Mouse (Mus musculus) heart, embryonic 16.5 days (tissue): ENCODE results near the gene Sun2. TPM values are rescaled to one million over a fixed set of nuclear protein-coding genes. Genes with fewer than 3 reads are reported as not detected.

Experiments
- ATAC-seq: fragments of 200-750 bp; cut with Nextera tagmentation; replicated peaks from 2 replicates; pipeline ENCODE4 v1.8.0; 2017; ENCODE audit warnings: moderate number of reproducible peaks; ENCODE audit not compliant: insufficient read depth, low FRiP score; ENCODE audit errors: extremely low read depth
- H3K27ac ChIP-seq: fragments of 300-500 bp; sonication (generic); 2 replicates; pipeline ENCODE4 v1.5.1; 2014; ENCODE audit warnings: mild to moderate bottlenecking, low read length, control low read depth, moderate library complexity
- H3K27me3 ChIP-seq: fragments of 300-500 bp; sonication (generic); 2 replicates; pipeline ENCODE4 v1.6.1; 2014; ENCODE audit warnings: low read length, mixed read lengths; ENCODE audit not compliant: control insufficient read depth, insufficient read depth
- H3K36me3 ChIP-seq: fragments of 300-500 bp; sonication (generic); 2 replicates; pipeline ENCODE4 v1.6.1; 2014; ENCODE audit not compliant: control insufficient read depth, insufficient read depth
- H3K4me1 ChIP-seq: fragments of 300-500 bp; sonication (generic); 2 replicates; pipeline ENCODE4 v1.6.1; 2014; ENCODE audit warnings: low read length, mixed read lengths; ENCODE audit not compliant: control insufficient read depth, insufficient read depth
- H3K4me2 ChIP-seq: fragments of 300-500 bp; sonication (generic); 2 replicates; pipeline ENCODE4 v1.6.1; 2014; ENCODE audit warnings: low read depth, mild to moderate bottlenecking, control low read depth, low read length
- H3K4me3 ChIP-seq: fragments of 300-500 bp; sonication (generic); 2 replicates; pipeline ENCODE4 v1.5.1; 2014; ENCODE audit warnings: mild to moderate bottlenecking, control low read depth, low read length
- H3K9ac ChIP-seq: fragments of 300-500 bp; sonication (generic); 2 replicates; pipeline ENCODE4 v1.6.1; 2014; ENCODE audit warnings: low read length, control low read depth
- H3K9me3 ChIP-seq: fragments of 300-500 bp; sonication (generic); replicated peaks from 2 replicates; pipeline ENCODE4 v1.6.1; 2016; ENCODE audit warnings: low read length; ENCODE audit not compliant: control insufficient read depth
- WGBS: fragments of 180-500 bp; shearing (Covaris S2); extraction: QIAGEN DNeasy Blood & Tissue Kit; methylation state at CpG from one replicate; pipeline ENCODE4 v1.1.7; 2014; 5-methylcytosine and 5-hydroxymethylcytosine counted together
- polyA plus RNA-seq: library from polyadenylated mRNA; unstranded; fragments of >200 nt; fragmentation: Nextera tagmentation; extraction: Ambion mirVana; gene quantifications from 2 replicates; pipeline ENCODE4 v1.2.1, GENCODE M21; 2015

Sun2 gene
- polyA plus RNA-seq, 1 experiment from 2014 or later, result 7.9 TPM

GRCm38 (mm10) chr15:79723439-79723838, 18.9 kb downstream of the Sun2 start:
- WGBS, result 42% methylated on average over 1 of the region's 1 CpGs
- no peak overlapping the region for H3K4me2 ChIP-seq

GRCm38 (mm10) chr15:79720796-79721195, 21.5 kb downstream of the Sun2 start:
- Histone ChIP-seq H3K27me3 (no peaks in the 10 kb centered on the region), H3K27ac (no peak overlapping the region), H3K4me2 (no peak overlapping the region), H3K9me3 (no peaks in the 10 kb centered on the region), H3K4me1 (no peaks in the 10 kb centered on the region), H3K9ac (no peak overlapping the region), H3K4me3 (no peak overlapping the region), H3K36me3 (peaks cover 44% of the 10 kb centered on the region)
- 78% methylated on average over 4 of the region's 4 CpGs for WGBS
- ATAC-seq, result no peak

More at GRCm38 (mm10) chr15:79723439-79723838, 18.9 kb downstream of the Sun2 start:
- Histone ChIP-seq H3K36me3 (peaks cover 50% of the 10 kb centered on the region), H3K9ac (no peak overlapping the region), H3K9me3 (no peaks in the 10 kb centered on the region), H3K27ac (no peak overlapping the region), H3K4me3 (no peak overlapping the region), H3K4me1 (no peaks in the 10 kb centered on the region), H3K27me3 (no peaks in the 10 kb centered on the region)
- no peak for ATAC-seq

GRCm38 (mm10) chr15:79720267-79720666, 22.1 kb downstream of the Sun2 start:
- Histone ChIP-seq H3K36me3 (peaks cover 42% of the 10 kb centered on the region), H3K4me1 (no peaks in the 10 kb centered on the region), H3K4me3 (no peak overlapping the region), H3K27ac (no peak overlapping the region), H3K9ac (no peak overlapping the region), H3K9me3 (no peaks in the 10 kb centered on the region), H3K27me3 (no peaks in the 10 kb centered on the region), H3K4me2 (no peak overlapping the region)
- ATAC-seq, result no peak
- WGBS, result 84% methylated on average over 8 of the region's 8 CpGs

- 87% methylated on average over 6 of the region's 6 CpGs for WGBS
- no peak for ATAC-seq
- H3K9me3 ChIP-seq, result no peaks in the 10 kb centered on the region
- no peak overlapping the region for H3K27ac ChIP-seq
- H3K4me1 ChIP-seq, result no peaks in the 10 kb centered on the region
- no peak overlapping the region for H3K4me3 ChIP-seq
- no peak overlapping the region for H3K4me2 ChIP-seq
- no peaks in the 10 kb centered on the region for H3K27me3 ChIP-seq
- H3K9ac ChIP-seq, result no peak overlapping the region
- peaks cover 56% of the 10 kb centered on the region for H3K36me3 ChIP-seq
These were observed 25.6 kb downstream of the Sun2 start for GRCm38 (mm10) chr15:79716710-79717109.

GRCm38 (mm10) chr15:79715646-79716045, 26.7 kb downstream of the Sun2 start:
- WGBS, result 92% methylated on average over 7 of the region's 7 CpGs
- Histone ChIP-seq H3K36me3 (peaks cover 64% of the 10 kb centered on the region), H3K4me1 (no peaks in the 10 kb centered on the region), H3K4me2 (no peak overlapping the region), H3K27ac (no peak overlapping the region), H3K4me3 (no peak overlapping the region), H3K9ac (no peak overlapping the region), H3K9me3 (no peaks in the 10 kb centered on the region), H3K27me3 (no peaks in the 10 kb centered on the region)
- no peak for ATAC-seq

- H3K4me1 ChIP-seq, result no peaks in the 10 kb centered on the region; the same call in 1 of the 2 replicates
- 86% methylated on average over 5 of the region's 5 CpGs for WGBS
- no peaks in the 10 kb centered on the region for H3K9me3 ChIP-seq
- no peaks in the 10 kb centered on the region for H3K27me3 ChIP-seq
- no peak for ATAC-seq
- H3K36me3 ChIP-seq, result peaks cover 31% of the 10 kb centered on the region
- H3K27ac ChIP-seq, result no peak overlapping the region
- no peak overlapping the region for H3K4me3 ChIP-seq
- H3K9ac ChIP-seq, result no peak overlapping the region
- H3K4me2 ChIP-seq, result no peak overlapping the region
These were observed 34.0 kb downstream of the Sun2 start for GRCm38 (mm10) chr15:79708229-79708822.

GRCm38 (mm10) chr15:79706603-79707214, 35.6 kb downstream of the Sun2 start:
- no peak overlapping the region for H3K27ac ChIP-seq
- no peak overlapping the region for H3K4me2 ChIP-seq
- no peak overlapping the region for H3K9ac ChIP-seq
- no peaks in the 10 kb centered on the region for H3K9me3 ChIP-seq
- H3K4me3 ChIP-seq, result no peak overlapping the region
- H3K36me3 ChIP-seq, result peaks cover 19% of the 10 kb centered on the region; the same call in 1 of the 2 replicates
- no peak for ATAC-seq
- H3K27me3 ChIP-seq, result no peaks in the 10 kb centered on the region
- no peaks in the 10 kb centered on the region; the same call in 1 of the 2 replicates for H3K4me1 ChIP-seq
- 68% methylated on average over 17 of the region's 17 CpGs for WGBS

- H3K27ac ChIP-seq, result no peak overlapping the region
- no peaks in the 10 kb centered on the region for H3K9me3 ChIP-seq
- no peak overlapping the region for H3K9ac ChIP-seq
- H3K36me3 ChIP-seq, result peaks cover 5% of the 10 kb centered on the region; the same call in 1 of the 2 replicates
- H3K4me1 ChIP-seq, result peaks cover 17% of the 10 kb centered on the region
- H3K4me2 ChIP-seq, result no peak overlapping the region
- H3K4me3 ChIP-seq, result no peak overlapping the region
- H3K27me3 ChIP-seq, result no peaks in the 10 kb centered on the region
- no peak for ATAC-seq
- 77% methylated on average over 9 of the region's 9 CpGs for WGBS
These were observed 44.7 kb downstream of the Sun2 start for GRCm38 (mm10) chr15:79697558-79698187.

GRCm38 (mm10) chr15:79697011-79697410, 45.3 kb downstream of the Sun2 start:
- Histone ChIP-seq H3K27ac (no peak overlapping the region), H3K4me1 (peaks cover 23% of the 10 kb centered on the region), H3K9me3 (no peaks in the 10 kb centered on the region), H3K36me3 (peaks cover 5% of the 10 kb centered on the region; the same call in 1 of the 2 replicates), H3K4me2 (no peak overlapping the region), H3K4me3 (no peak overlapping the region), H3K27me3 (no peaks in the 10 kb centered on the region), H3K9ac (no peak overlapping the region)
- no peak for ATAC-seq
- 85% methylated on average over 6 of the region's 6 CpGs for WGBS
